Mouse (Mus musculus): ENCODE data around the gene Pla2g4e.

- TF ChIP-seq GATA1 (IDR thresholded peaks at IDR 0.05; ENCODE audit: low read length): no peak
- no peak for TF ChIP-seq TAL1 (IDR thresholded peaks at IDR 0.05; ENCODE audit: low read length)
Observed at GRCm38 (mm10) chr2:120264858-120265257, 19.7 kb upstream of the Pla2g4e start.

Measured in erythroblast, embryonic 14.5 days (primary cell).